Mouse (Mus musculus) layer of hippocampus, postnatal 14 days (tissue): ENCODE results near the gene Ip6k1. TPM values are rescaled to one million over a fixed set of nuclear protein-coding genes. Genes with fewer than 3 reads are reported as not detected.

Experiments used
- DNase-seq, 2 experiments: peaks; one replicate each; pipeline ENCODE4 v3.0.0; 2021 to 2022; ENCODE audit warnings: low spot score in 2 of 2, mixed read lengths in 1 of 2
- total RNA-seq, 2 experiments: library from RNA; stranded (reverse); gene quantifications; 2 replicates each; pipeline ENCODE4 v1.2.3; 2021

Ip6k1 gene
- total RNA-seq, 2 experiments from 2014 or later, result 178 to 188 TPM

DNA sequence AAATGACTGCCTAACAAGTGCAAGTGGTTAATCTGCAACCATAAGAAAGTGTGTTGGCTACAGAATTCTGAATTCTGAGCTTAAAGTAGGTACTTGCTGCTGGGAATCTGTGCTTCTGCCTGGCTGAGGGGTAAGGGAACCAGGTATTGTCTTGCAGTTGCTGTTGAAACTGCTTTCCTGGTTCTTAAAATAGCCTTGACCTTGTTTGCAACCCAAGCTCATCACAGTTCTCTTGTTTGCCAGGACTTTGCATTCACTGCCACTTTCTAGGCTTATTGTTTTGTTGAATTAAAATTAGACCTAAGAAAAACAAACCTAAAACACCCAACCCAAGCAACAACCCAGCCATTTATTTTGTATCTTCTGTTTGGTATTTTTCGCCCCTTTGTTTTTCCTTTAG lies 18.4 kb downstream of the Ip6k1 start:
- DNase-seq, result no peak

DNA sequence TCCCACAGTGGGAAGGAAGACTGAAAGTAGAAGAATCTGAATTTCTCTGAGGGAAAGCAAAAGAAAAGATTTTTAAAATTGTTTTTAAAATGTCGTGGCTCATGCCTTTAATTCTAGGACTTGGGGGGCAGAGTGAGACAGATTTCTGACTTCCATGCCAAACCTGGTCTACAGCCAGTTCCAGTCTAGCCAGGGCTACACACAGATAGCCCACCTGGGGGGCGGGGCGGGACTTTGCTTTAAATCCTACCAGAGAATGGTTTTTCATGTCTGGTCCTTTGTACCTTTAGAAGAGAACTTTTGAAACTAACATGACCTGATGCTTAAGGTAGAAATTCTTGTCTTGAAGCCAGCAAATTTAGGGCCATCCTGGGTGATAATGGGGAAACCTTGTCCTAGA lies 20.9 kb downstream of the Ip6k1 start:
- no peak for DNase-seq

DNA sequence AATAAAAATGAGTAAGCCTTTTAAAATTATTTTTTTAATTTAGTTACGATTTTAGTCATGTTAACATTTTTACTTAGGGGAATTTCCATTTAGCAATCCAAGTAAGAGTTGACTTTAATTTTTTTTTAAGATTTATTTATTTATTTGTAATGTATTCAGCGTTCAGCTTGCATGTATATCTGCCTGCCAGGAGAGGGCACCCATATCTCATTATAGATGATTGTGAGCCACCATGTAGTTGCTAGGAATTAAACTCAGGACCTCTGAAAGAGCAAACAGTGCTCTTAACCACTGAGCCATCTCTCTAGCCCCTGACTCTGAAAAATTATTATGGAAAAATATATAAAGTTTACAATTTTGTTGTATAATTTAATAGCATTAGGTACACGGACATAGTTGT lies 24.3 kb downstream of the Ip6k1 start:
- DNase-seq, result no peak

DNA sequence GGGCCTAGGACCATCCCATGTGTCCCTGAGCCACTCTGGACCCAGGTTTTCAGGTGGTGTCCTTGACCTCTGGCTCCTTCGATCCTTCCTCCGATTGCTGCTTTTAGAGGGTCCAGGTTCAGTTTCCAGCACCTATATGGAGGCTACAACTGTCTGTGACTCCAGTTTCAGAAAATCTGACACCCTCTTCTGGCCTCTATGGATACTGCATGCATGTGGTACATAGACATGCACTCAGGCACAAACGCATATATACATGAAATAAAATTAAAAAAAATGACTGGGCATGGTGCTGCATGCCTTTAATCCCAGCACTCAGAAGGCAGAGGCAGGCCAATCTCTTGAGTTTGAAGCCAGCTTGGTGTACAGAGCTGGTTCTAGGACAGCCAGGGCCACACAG lies 25.6 kb downstream of the Ip6k1 start:
- no peak for DNase-seq

DNA sequence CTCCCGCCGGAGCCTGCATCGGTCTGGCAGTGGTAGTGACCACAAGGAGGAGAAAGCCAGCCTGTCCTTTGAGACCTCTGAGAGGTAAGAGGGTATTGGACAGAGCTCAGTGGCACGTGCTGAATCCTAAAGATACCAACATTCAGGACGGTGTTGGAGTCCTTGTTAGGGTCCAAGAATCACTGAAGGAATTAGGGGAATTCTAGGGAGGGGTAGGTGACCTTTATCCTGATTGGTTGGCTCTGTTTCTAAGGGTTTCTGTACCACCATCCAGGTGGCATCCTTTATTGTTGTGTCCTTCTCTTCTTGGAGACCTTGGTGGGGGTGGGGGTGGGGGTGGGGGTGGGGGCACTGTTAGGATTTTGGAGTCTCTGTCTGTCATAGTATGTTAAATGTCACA lies 29.8 kb downstream of the Ip6k1 start:
- DNase-seq, result no peak

DNA sequence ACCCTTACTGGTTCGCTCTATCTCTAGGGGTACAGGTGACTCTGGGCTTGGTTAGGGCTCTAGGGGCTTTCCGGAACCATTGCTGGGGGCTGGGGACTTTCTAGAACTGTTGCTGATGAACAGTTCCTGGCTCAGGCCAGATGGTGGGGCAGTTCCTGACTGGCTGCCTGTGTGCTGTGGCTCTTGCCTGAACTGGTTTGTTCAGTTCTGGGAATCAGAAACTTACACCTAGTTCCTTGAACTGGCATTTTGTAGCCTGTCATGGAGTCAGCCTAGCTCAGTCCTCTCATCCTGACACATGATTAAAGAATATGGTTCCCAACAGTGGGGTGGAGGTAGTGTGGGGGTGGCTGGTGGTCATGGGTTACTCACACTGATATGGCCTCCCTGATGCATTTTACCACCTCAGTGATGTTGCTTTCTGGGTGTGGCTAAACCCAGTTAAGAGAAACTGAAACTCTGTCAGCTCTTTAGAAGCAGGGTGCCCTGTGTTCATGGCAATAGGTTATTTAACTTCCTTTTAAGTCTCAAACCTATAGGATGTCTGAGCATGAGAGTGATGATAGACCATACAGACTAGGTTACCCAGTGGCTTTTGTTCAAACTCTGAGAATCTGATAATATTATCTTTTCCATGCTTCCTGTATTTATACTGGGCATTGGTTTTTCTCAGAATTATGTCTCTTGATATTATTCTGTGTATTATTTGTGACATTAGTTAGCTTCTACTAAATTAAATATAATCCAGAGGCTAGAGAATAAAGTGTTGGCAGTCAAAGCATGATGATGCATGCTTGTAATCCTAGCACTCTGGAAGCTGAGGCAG lies 33.2 kb downstream of the Ip6k1 start:
- no peak for DNase-seq

DNA sequence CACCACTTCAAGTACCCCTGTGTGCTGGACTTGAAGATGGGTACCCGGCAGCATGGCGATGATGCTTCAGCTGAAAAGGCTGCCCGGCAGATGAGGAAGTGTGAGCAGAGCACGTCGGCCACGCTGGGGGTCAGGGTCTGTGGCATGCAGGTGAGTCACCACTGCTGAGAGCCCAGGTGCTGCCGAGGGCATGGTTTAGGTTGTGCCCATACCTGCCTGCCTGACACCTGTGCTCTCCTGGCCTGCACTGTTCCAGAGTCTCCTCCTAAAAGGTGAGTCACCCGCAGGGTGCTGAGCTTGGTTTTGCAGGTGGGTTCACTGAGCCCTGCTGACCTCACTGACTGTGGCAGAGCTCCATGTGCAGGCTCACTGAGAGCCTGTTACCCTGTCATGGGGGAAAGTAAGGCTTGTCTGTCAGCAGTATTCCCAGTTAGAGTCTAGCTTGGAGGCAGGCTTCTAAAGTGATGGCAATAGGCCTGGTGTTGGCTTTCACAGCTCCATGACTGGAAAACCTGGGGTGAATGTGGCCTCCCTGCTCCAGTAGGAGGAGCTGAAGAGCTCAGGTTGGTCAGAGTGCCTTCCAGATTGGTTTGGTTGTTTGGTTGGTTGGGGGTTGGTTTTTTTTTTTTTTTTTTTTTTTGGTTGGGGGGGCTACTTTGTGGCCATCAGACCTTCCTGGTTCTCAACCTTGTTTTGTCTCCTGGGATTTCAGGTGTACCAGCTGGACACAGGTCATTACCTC lies 42.6 kb downstream of the Ip6k1 start:
- DNase-seq, result no peak

DNA sequence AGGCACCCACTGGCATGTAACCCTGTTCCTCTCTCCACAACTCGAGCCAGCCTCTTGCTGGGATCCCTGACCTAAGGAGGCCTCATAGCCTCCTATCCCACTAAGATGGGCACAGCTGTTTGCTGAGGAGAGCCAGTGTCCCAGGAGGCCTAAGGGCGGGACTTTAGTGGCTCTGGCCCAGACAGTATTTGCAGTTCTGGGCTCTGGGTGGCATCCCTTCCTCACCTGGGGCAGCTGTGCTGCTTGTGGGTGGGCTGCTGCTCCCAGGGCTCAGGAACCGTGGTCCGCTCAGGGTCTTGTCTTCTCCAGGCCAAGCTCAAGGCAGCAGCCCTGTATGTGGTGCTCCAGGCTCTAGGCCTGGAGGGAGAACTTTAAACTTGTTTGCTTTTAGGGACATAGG lies 44.3 kb downstream of the Ip6k1 start:
- DNase-seq, result no peak

DNA sequence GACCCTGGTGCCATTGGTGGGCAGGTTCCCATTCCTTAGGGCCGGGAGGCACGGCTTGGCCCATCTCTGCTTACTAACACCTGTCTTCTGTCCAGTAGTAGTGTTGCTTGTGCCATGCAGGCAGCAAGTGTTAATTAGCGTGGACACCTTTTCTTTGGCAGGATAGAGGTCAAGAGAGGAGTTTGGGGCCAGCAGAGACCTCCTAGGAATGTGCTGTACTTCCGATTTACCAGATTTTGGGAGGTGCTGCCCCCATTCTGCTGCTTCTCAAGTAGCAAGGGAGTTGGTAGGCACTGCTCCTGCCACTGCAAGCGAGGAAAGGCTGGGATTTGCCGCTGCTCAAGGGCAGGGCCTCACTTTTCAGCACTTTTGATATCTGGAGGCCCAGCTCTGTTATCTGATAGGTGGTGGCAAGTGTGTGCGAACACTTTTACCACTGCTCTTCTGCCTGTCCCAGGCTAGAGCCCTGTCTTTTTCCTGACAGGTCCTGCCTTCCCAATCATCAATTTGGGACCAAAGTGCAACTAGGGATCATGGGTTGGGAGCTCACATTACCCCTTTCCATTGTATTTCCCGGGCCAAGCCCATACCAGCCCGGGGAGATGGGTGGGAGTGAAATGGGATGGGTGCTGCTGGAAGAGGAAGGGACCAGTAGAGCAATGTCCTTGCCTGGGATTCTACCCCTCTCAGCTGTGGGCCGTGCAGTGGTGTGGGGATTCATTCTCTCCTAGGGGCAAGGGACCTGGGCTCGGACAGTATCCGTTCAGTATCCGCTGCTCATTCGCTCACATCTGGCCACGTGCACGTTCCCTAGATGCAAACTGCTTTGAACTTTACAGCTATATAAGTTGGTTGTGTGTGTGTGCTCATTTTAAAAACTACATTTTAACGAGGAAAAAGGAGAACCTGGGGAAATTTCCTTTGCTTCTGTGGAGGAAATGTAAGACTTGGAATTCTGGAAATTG lies 45.6 kb downstream of the Ip6k1 start:
- no peak for DNase-seq

DNA sequence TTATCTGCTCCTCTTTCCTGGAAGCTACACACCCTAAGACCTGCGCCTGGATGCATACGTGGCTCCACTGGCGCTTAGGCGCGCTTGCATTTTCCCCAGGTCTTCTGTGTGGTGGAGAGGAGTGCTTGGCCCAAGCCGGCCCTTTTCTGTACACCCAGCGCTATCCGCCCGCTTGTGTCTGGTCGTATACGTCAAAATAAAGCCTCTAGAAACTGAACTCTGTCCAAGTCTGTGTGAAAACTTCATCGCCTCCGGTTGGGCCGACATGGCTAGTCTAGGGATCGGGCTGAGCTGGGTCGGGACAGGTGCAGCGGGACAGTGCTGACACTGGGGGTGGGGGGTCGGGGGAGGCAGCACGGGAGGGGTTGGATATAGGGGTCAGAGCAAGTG lies 46.3 kb downstream of the Ip6k1 start:
- DNase-seq, result no peak

DNA sequence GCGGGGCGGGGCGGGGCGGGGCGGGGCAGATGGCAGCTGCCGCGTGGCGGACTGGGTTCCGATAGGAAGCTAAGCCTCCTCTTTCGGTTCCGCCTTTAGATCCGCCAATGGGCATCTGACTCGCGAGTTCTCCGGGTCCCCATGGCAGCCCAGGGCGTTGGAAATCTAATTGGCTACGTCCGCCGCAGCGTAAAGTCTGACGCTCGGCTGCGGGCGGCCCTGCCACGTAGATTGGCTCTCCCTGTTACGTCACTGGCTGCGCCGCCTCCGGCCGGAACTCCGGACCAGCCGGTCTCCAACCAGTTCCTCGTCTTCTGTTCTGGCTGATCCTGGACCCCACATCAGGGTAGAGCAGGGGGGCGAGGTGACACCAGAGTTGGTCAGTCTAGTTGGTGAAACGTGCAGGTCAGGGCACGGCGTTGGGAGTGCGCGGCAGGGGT lies 46.7 kb downstream of the Ip6k1 start, which contains the start of gene Gmppb:
Gmppb (plus strand) TSS at position 227 of the 440 bp plus-strand sequence.
- DNase-seq, result peak; percentile 94 to 98

DNA sequence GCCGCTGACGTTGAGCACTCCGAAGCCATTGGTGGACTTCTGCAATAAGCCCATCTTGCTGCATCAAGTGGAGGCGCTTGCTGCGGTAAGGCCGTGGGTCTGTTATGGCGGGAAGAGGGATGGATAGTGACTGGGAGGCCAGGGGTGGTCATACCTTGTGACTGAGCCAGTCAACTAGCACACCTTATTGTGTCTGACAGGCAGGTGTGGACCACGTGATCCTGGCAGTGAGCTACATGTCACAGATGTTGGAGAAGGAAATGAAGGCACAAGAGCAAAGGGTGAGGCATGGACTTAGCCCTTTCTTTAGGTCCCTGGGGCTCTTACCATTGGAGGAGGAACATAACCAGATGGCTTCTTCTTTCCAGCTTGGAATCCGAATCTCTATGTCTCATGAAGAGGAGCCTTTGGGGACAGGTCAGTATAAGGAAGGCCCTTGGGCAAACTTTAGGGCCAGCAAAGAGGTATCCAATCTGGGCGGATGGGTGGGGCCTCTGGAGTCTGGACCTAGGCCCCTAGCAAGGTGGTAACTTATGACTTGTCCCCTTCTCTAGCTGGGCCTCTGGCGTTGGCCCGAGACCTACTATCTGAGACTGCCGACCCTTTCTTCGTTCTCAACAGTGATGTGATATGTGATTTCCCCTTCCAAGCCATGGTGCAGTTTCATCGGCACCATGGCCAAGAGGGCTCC lies 47.4 kb downstream of the Ip6k1 start:
- no peak for DNase-seq

DNA sequence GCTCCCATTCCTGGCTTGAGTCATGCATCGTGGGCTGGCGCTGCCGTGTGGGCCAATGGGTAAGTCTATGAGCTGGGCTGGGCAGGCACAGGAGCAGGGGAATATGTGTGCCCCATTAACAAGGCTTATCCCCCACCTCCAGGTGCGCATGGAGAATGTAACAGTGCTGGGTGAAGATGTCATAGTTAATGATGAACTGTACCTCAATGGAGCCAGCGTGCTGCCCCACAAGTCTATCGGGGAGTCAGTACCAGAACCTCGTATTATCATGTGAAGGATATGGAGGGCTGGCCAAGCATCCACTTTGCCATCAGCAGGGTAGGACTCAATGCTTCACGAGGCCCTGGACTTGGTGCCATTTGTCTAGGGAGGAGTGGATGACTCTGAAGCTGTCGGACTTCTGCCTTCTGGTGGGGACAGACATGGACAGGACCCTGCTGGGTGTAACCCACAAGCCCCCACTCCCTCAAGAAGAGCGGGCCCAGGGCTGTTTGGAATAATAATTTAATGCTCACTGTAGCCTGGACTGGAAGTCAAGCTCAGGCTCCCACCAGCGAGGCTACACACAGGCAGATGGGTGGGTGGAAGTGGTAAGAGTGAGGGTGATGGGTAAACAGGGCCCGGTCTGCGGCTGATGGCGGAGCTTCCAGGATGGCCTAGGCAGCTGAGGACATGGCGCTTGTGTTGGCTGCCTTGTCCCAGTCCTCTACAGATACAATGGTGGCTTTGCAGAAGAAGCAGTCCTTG lies 49.1 kb downstream of the Ip6k1 start:
- DNase-seq, result no peak

DNA sequence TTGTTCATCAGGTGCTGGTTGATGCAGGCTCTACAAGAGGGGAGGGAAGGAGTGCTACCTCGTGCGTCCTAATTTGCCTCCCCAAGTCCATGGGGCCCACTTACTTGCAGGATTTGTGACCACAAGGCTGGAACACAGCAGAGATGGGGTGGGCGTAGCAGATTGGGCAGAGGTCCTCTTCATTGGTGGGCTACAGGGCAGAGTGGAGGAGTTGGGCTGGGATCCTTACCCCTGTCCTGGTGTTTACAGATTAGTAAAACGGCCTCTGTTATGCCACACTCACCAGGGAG lies 49.6 kb downstream of the Ip6k1 start:
- DNase-seq, result no peak

DNA sequence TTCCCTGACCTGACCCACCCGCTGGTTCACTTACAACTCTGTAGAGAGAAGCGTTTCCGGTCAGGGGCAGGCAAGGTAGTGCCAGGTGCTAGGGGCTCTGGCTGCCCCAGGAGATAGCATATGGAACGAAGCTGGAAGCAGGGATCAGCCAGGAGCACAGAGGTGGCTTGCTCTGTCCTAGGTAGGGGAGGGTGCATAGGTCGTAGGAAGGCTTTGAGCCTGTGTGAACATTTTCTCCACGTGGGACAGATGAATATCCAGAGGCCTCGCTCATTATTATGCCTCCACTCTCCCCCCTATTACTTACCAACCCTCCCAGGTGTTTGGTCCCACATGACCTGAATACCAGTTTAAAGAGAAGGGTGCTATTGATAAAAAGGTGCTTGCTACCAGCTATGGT lies 50.1 kb downstream of the Ip6k1 start:
- DNase-seq, result no peak

DNA sequence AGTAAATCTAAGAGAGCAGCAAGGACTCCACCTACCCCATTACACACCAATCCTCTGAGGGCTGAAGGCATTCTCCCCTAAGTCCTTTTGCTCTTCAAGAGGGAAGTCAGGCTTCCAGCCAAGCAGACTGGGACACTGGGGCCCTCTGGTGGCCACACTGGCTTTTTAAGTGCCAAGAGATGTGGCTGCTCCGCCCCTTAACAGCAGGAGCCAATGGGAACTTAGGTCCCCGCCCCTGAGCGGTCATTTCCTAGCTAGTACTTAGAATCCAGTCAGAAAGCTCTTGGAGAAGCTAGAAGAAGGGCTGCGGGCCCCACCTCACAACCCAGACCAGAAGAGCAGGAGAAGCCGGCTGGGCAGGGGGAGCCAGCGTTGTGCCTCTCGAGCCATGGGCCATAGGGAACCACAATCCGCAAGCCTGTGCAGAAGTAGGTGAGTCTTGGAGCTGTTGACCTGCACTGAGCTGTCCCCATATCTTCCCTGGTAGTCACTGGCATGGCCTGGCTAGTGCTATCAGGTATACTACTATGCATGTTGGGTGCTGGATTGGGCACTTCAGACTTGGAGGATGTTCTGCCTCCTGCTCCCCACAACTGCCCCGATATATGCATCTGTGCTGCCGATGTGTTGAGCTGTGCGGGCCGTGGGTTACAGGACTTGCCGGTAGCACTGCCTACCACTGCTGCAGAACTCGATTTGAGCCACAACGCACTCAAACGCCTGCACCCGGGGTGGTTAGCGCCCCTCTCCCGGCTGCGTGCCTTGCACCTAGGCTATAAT lies 50.8 kb downstream of the Ip6k1 start, which contains the start of gene Amigo3:
Amigo3 (plus strand) TSS at position 275 of the 780 bp plus-strand sequence.
- DNase-seq, result peak; percentile 97

DNA sequence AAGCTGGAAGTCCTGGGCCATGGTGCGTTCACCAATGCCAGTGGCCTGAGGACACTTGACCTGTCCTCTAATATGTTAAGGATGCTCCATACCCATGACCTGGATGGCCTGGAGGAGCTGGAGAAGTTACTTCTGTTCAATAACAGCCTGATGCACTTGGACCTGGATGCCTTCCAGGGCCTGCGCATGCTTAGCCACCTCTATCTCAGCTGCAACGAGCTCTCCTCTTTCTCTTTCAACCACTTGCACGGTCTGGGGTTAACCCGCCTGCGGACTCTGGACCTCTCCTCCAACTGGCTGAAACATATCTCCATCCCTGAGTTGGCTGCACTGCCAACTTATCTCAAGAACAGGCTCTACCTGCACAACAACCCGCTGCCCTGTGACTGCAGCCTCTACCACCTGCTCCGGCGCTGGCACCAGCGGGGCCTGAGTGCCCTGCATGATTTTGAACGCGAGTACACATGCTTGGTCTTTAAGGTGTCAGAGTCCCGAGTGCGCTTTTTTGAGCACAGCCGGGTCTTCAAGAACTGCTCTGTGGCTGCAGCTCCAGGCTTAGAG lies 51.4 kb downstream of the Ip6k1 start:
- no peak for DNase-seq

DNA sequence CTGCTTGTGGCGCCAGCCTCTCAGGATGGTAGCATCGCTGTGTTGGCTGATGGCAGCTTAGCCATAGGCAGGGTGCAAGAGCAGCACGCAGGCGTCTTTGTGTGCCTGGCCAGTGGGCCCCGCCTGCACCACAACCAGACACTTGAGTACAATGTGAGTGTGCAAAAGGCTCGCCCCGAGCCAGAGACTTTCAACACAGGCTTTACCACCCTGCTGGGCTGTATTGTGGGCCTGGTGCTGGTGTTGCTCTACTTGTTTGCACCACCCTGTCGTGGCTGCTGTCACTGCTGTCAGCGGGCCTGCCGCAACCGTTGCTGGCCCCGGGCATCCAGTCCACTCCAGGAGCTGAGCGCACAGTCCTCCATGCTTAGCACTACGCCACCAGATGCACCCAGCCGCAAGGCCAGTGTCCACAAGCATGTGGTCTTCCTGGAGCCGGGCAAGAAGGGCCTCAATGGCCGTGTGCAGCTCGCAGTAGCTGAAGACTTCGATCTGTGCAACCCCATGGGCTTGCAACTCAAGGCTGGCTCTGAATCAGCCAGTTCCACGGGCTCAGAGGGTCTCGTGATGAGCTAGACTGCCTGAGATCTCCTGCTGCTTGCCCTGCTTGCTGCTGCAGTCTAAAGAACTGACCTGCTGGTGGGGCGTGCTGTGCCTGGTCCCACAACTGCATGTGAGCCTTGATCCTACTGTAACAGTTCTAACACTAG lies 52.2 kb downstream of the Ip6k1 start:
- DNase-seq, result no peak
